Mouse (Mus musculus) liver, embryonic 14.5 days (tissue): ENCODE measurements around the gene Gdpd5. TPM values are rescaled to one million over a fixed set of nuclear protein-coding genes. Genes with fewer than 3 reads are reported as not detected.
A peak's percentile ranks its signal among the peaks of the same experiment; 100 is the strongest.
"Not testable (repeated sequence)": the region's sequence is repeated elsewhere in the genome, so short reads cannot be mapped to it uniquely, and the experiment has no call there.

ENCODE experiments used
- ATAC-seq: fragments of 200-750 bp; cut with Nextera tagmentation; 2 replicates; pipeline ENCODE4 v1.8.0; 2017; ENCODE audit warnings: moderate number of reproducible peaks, mild to moderate bottlenecking, moderate library complexity; ENCODE audit not compliant: insufficient read depth
- DNase-seq, 3 experiments: peaks; one replicate each; pipeline ENCODE4 v3.0.0-alpha.2; 2012 to 2013; ENCODE audit warnings: low read depth in 3 of 3, low spot score in 3 of 3
- H3K27ac ChIP-seq: fragments of 300-500 bp; sonication (generic); 2 replicates; pipeline ENCODE4 v1.5.1; 2014; ENCODE audit warnings: moderate library complexity, mild to moderate bottlenecking, control low read depth, inconsistent platforms
- H3K27me3 ChIP-seq: fragments of 300-500 bp; sonication (generic); 2 replicates; pipeline ENCODE4 v1.6.1; 2014; ENCODE audit warnings: mild to moderate bottlenecking, low read length, moderate library complexity; ENCODE audit not compliant: control insufficient read depth, insufficient read depth
- H3K36me3 ChIP-seq: fragments of 300-500 bp; sonication (generic); replicated peaks from 2 replicates; pipeline ENCODE4 v1.6.1; 2014; ENCODE audit warnings: low read depth; ENCODE audit not compliant: control insufficient read depth, insufficient read depth
- H3K4me1 ChIP-seq, 2 experiments: fragments of 200-500 bp in 1 of 2; fragments of 300-500 bp in 1 of 2; sonication (generic) in 1 of 2; replicated peaks; 2 replicates each; pipeline ENCODE4 v1.6.1; 2012 to 2014; ENCODE audit warnings: antibody characterized with exemption in 1 of 2, inconsistent platforms in 1 of 2, low read length in 1 of 2; ENCODE audit not compliant: control insufficient read depth in 2 of 2, insufficient read depth in 2 of 2
- H3K4me2 ChIP-seq: fragments of 300-500 bp; sonication (generic); 2 replicates; pipeline ENCODE4 v1.6.1; 2014; ENCODE audit warnings: low read depth, mild to moderate bottlenecking, control low read depth, moderate library complexity
- H3K4me3 ChIP-seq, 2 experiments: fragments of 200-500 bp in 1 of 2; fragments of 300-500 bp in 1 of 2; sonication (generic) in 1 of 2; 2 replicates each; pipeline ENCODE4 v1.5.1; 2012 to 2014; ENCODE audit warnings: low read depth in 2 of 2, low read length in 2 of 2, mild to moderate bottlenecking in 2 of 2, control low read depth in 1 of 2, inconsistent platforms in 1 of 2, moderate library complexity in 1 of 2; ENCODE audit not compliant: insufficient read depth in 1 of 2
- H3K9ac ChIP-seq: fragments of 300-500 bp; sonication (generic); replicated peaks from 2 replicates; pipeline ENCODE4 v1.6.1; 2014; ENCODE audit warnings: mild to moderate bottlenecking, control low read depth, moderate library complexity
- H3K9me3 ChIP-seq: fragments of 300-500 bp; sonication (generic); 2 replicates; pipeline ENCODE4 v1.6.1; 2016; ENCODE audit warnings: low read length, mixed read lengths; ENCODE audit not compliant: control insufficient read depth
- CTCF ChIP-seq: IDR thresholded peaks from 2 replicates; pipeline ENCODE4 v1.5.1; 2016; ENCODE audit warnings: antibody characterized with exemption, low read depth, control low read depth
- EP300 ChIP-seq: IDR thresholded peaks from 2 replicates; pipeline ENCODE4 v1.6.1; 2016; ENCODE audit warnings: antibody characterized with exemption, low read depth
- WGBS: fragments of 180-500 bp; shearing (Covaris S2); extraction: QIAGEN DNeasy Blood & Tissue Kit; methylation state at CpG from one replicate; pipeline ENCODE4 v1.1.7; 2014; ENCODE audit not compliant: insufficient replicate concordance; 5-methylcytosine and 5-hydroxymethylcytosine counted together
- polyA plus RNA-seq, 2 experiments: library from polyadenylated mRNA; depleted of rRNA in 1 of 2; stranded (reverse) in 1 of 2; unstranded in 1 of 2; fragments of >200 nt; fragmentation: Nextera tagmentation in 1 of 2; extraction: Ambion mirVana in 1 of 2; gene quantifications; 2 replicates each; pipeline versions ENCODE4 v1.2.1 to v1.2.3; 2012 to 2014

The Gdpd5 gene
- polyA plus RNA-seq, 2 experiments: 0.81 to 0.85 TPM

DNA sequence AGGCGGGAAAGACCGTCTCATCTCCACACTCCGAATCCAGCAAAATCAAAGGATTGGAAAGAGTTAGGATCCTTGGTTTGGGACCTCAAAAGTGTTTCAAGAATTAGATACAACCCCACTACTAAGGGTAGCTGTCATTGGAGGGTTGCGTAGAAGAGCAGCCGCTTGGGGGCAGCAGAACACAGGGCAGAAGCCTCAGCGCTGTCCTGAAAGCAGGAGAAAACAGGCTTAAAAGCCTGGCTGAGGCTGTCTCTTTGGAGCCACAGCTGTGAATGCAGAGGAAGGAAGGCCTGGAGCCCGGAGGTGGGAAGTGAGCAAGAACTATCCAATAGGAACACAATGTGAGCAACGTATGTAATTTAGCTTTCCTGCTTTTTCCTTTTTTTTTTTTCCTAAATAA, 119.0 kb downstream of the Gdpd5 start:
- Histone ChIP-seq H3K9ac (no peak overlapping the region), H3K36me3 (no peaks in the 10 kb centered on the region), H3K27me3 (no peaks in the 10 kb centered on the region), H3K4me1 (peaks cover 13 to 18% of the 10 kb centered on the region in 2 experiments), H3K27ac (peak overlapping the region; percentile 82), H3K4me3 (no peak overlapping the region), H3K4me2 (peak overlapping the region; percentile 42), H3K9me3 (no peaks in the 10 kb centered on the region)
- TF ChIP-seq CTCF (peak; percentile 99), EP300 (no peak)
- DNase-seq (peak in 2 of 3 experiments; percentile 56 to 72), ATAC-seq (peak; percentile 71)
- 4% methylated on average over 8 of the region's 8 CpGs for WGBS

- H3K36me3 ChIP-seq: no peaks in the 10 kb centered on the region
- H3K27ac ChIP-seq: peak overlapping the region; percentile 82
- H3K4me1 ChIP-seq: peaks cover 13 to 18% of the 10 kb centered on the region in 2 experiments
- 30% methylated on average over 5 of the region's 5 CpGs for WGBS
- H3K4me2 ChIP-seq: peak overlapping the region; percentile 42
- ATAC-seq (peak; percentile 94), DNase-seq (peak in 1 of 3 experiments; percentile 30)
- H3K9ac ChIP-seq: peak overlapping the region; percentile 23; the same call in 1 of the 2 replicates
- H3K4me3 ChIP-seq: no peak overlapping the region
- H3K9me3 ChIP-seq: no peaks in the 10 kb centered on the region
- TF ChIP-seq EP300 (no peak), CTCF (no peak)
- no peaks in the 10 kb centered on the region for H3K27me3 ChIP-seq
These were observed 119.4 kb downstream of the Gdpd5 start for GRCm38 (mm10) chr7:99500655-99501054.

GRCm38 (mm10) chr7:99501148-99501547, 119.9 kb downstream of the Gdpd5 start:
- 38% methylated on average over 1 of the region's 1 CpGs for WGBS
- Histone ChIP-seq H3K27me3 (no peaks in the 10 kb centered on the region), H3K27ac (peak overlapping the region; percentile 70), H3K36me3 (no peaks in the 10 kb centered on the region), H3K9me3 (no peaks in the 10 kb centered on the region), H3K9ac (no peak overlapping the region), H3K4me2 (peak overlapping the region; percentile 58), H3K4me3 (no peak overlapping the region), H3K4me1 (peaks cover 13 to 18% of the 10 kb centered on the region in 2 experiments)
- peak in 2 of 3 experiments; percentile 34 to 41 for DNase-seq
- TF ChIP-seq CTCF (no peak), EP300 (no peak)
- peak; percentile 92 for ATAC-seq

GRCm38 (mm10) chr7:99504556-99504955, 123.3 kb downstream of the Gdpd5 start:
- ATAC-seq: no peak
- no peak for TF ChIP-seq CTCF
- TF ChIP-seq EP300: no peak
- no peak for DNase-seq
- H3K27ac ChIP-seq: no peak overlapping the region
- H3K36me3 ChIP-seq: no peaks in the 10 kb centered on the region
- peaks cover 18 to 22% of the 10 kb centered on the region in 2 experiments for H3K4me1 ChIP-seq
- H3K4me2 ChIP-seq: no peak overlapping the region
- no peak overlapping the region for H3K9ac ChIP-seq
- no peaks in the 10 kb centered on the region for H3K9me3 ChIP-seq
- no peak overlapping the region for H3K4me3 ChIP-seq
- no peaks in the 10 kb centered on the region for H3K27me3 ChIP-seq

DNA sequence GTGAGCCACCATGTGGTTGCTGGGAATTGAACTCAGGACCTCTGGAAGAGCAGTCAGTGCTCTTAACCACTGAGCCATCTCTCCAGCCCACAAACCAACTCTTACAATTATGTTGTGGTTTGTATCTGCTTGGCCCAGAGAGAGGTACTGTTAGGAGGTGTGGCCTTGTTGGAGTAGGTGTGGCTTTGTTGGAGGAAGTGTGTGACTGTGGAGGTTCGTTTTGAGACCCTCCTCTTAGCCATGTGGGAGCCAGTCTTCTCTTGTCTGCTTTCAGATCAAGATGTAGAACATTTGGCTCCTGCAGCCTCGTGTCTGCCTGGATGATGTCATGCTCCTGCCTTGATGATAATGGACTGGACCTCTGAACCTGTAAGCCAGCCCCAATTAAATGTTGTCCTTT, 127.0 kb downstream of the Gdpd5 start:
- not testable (repeated sequence) for DNase-seq
- WGBS: 4% methylated on average over 2 of the region's 2 CpGs

More for the DNA sequence above, 127.0 kb downstream of the Gdpd5 start:
- not testable (repeated sequence) for H3K4me3 ChIP-seq, H3K9ac ChIP-seq, H3K27ac ChIP-seq, H3K4me1 ChIP-seq, H3K9me3 ChIP-seq, H3K27me3 ChIP-seq, H3K4me2 ChIP-seq, H3K36me3 ChIP-seq
- peak; percentile 73; the same call in 1 of the 2 replicates for ATAC-seq
